Mouse (Mus musculus) spleen, adult 18-20 months (tissue): Measurements from ENCODE around the gene Rab7.

ENCODE experiments used
- DNase-seq, 2 experiments: peaks; one replicate each; pipeline ENCODE4 v3.0.0; 2022; ENCODE audit warnings: mixed read lengths in 2 of 2

Rab7 gene

DNA sequence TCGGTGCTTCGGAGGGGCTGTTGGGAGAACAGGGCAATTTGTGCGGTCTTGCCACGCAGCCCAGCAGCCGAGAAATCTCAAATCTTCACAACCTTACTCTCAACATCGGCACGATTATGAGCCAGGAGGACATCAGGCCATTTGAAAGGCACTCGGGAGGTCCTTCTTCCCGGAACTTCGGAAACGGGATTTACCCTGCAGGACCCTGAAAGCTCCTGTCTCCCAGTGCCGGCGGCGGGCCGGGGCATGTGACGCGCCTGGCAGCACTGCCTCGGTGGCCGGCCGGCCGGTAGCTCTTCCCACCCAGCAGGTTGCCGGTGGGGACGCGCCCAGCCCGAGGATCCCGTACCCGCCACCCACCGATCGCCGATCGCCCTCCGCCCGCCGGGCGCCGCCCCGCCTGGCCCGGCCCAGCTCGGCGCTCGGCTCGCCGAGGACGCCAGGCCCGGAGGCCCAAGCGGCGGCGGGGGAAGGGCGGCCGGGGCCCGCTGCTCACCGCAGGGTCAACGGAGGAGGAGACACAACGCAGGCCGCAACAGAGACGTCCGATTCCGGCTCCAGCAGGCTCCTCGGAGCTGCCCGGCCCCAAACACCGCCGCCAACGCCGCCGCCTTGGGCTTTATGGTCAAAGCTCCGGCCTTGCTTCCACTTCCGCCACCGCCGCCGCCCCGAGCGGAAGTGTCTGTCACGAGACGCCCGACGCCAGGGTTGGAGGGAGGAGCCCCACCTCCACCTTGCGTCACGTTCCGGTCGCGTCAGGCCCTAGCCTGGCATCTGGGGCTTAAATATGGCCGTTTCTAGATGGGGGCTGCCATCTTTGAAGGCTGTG is at the start of gene Rab7:
Rab7 (minus strand) TSS at position 694 of the 829 bp plus-strand sequence.
- peak; percentile 91 to 94 for DNase-seq

DNA sequence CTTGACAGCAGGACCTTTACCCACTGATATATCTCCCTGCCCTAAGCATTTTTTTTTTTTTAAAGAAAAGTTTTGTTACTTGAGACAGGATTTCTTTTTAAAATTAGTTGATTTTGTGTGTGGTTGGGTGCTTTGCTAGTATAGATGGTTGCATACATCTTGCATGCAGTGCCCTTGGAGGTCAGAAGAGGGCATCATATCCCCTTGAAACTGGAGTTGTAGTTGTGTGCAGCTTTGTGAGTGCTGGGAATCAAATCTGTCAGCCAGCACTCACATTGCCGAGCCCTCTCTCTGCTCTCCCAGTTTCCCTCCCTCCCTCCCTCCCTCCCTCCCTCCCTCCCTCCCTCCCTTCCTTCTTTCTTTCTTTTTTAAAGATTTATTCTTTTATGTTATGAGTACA is 43.9 kb upstream of the Rab7 start:
- DNase-seq = no peak

DNA sequence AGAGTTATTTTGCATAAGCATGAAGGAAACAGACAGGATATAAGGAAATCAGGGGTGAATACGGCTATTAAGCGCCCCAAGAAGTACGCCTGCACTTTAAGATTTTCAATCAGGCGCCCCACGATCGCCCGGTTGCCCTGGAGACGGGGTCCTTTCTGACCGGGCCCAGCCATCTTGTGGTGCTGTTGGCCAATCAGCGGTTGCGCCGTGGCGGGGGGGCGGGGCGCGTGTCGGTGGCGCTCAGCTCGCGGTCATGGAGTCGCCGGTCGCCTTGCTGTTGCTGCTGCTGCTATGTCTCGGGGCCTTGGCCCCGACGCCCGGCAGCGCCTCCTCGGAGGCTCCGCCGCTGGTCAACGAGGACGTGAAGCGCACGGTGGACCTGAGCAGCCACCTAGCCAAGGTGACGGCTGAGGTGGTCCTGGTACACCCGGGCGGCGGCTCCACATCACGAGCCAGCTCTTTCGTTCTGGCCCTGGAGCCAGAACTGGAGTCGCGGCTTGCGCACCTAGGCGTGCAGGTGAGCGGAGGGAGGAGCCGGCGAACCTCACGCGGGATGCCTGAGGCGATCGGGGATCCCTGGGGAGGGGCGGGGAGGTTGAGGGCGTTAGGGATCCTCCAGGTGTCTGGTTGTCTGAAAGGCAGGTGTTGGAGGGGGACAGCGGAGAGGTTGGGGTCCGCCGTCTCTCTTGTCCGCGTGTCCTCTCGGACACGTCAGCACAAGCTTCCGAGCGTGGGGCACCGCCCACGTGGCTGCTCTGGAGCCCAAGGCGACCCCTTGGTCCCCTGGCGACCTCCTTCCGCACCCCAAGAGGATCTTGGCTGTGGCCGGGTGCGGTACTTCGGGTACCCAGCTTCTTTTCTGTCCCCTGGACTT is 39.4 kb upstream of the Rab7 start, which contains the start of gene Rpn1:
Rpn1 (plus strand) TSS at position 205 of the 874 bp plus-strand sequence.
- DNase-seq = peak; percentile 96 to 99

DNA sequence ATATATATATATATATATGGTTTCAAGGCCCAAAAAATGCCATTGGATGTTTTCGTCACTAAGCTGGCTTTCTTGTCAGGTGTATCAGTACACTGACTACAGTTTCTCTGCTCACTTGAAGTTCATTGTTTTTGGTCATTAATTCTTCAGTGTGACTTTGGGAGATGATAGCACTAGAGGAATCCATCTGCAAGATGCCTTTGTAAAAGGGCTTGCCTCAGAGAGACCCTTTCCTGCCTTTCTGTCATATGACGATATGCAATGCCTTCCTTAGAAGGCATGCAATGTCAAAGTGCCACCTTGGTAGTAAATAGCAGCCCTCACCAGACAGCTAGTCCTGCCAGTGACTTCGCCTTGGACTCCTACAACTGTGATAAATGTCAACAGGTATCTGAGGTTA is 38.6 kb upstream of the Rab7 start:
- DNase-seq = no peak

DNA sequence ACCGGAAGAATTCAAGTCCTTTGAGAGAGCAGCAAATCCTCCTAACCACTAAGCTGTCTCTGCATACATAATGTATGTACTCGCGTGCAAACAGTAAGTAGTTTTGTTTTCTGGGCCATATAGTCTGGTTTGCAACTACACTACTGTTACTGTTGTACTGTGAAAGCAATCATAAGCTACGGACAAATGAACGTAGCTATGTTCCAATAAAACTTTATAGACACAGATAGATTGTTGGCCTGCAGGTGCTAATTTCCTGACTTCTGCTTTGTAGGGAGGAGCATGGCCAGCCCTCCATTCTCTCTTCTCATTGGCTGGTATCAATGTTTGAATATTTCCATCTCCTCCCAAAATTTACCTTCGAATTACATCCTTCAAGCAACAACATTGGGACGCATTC is 38.0 kb upstream of the Rab7 start:
- no peak for DNase-seq

DNA sequence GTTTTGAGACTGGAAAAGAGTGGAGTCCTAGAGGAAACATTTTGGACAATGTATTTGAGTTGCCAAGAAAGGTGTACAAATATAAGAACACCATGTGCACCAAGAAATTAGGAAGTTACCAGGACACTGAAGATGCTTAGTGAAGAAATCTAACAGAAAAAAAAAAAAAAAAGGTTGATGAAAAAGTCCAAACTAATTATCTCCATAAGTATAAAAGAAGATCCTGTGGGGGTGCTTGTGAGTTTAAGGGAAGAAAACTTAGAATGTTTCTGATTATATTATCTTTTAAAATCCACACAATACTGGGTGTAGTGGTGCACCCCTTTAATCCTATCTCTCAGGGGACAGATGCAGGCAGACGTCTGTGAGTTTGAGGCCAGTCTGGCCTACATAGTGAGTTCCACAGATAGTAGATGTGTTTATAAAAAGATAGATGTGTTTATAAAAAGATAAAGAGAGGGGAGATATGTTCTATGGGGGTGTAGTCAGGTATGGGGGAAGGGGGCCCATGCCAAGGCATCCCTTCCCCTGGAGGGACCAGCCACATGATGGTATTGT is 31.0 kb upstream of the Rab7 start:
- no peak for DNase-seq

DNA sequence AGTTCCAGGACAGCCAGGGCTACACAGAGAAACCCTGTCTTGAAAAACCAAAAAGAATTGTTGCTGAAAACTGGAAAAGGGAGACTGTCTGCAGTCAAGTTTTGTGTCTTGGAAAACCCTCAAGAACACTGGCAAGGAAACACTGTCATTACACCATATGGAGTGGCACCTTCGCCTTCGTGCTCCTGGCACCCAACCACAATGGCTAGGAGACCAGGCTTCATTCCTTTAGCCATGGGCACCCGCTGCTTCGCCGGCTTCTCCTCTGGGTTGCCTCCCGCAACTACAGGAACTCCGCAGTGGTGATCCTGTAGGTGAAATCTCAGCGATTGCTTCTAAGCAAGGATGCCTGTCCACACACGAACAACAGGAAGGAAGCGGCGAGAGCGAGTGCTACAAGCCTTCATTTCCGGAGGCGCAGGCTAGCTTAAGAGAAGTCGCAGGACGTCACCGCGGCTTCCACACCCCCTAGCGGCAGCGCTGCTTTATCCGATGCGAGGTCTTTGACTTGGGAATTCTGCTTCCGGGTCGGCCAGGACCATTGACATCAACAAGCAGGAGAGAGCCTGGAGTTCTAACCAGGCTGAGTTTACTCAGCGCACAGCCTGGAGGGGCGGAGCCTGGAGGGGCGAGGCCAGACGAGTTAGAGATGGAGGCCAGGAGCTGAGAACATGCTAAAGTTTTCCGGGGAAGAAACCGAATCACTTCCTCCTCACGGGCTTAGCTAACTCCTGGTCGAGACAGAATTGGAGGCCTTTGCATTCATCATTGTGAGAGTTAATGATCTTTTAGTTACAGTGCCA is 29.9 kb upstream of the Rab7 start:
- DNase-seq = peak; percentile 85 to 90

DNA sequence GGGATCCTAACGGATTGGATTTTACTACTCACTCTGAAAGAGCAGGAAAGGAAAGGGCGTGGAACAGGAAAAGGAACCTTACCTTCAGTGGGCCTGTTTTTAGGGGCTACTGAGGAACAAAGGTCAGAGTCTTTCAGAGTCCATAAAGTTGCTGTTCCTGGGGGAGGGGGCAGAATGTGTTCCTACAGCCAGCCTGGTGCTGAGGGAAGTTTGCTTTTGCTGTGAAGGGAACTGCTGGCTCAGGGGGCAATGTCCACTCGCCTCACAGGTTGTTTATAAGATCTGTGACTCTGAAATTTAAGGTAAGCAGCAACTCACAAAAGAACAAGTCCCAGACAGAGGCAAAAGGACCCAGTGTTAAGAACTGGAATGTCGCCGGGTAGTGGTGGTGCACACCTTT is 26.1 kb upstream of the Rab7 start:
- DNase-seq = no peak

DNA sequence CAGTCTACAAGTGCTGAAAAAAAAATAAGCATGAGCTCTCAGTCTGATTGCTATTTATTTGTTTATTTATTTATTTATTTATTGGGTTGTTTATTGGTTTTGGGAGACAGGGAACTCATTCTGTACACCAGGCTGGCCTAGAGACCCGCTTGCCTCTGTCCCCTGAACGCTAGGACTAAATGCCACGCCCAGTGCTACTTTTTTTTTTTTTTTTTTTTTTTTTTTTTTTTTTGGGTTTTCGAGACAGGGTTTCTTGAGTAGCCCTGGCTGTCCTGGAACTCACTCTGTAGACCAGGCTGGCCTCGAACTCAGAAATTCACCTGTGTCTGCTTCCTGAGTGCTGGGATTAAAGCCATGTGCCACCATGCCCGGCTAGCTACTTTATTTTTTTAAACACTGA is 25.4 kb upstream of the Rab7 start:
- DNase-seq = no peak

DNA sequence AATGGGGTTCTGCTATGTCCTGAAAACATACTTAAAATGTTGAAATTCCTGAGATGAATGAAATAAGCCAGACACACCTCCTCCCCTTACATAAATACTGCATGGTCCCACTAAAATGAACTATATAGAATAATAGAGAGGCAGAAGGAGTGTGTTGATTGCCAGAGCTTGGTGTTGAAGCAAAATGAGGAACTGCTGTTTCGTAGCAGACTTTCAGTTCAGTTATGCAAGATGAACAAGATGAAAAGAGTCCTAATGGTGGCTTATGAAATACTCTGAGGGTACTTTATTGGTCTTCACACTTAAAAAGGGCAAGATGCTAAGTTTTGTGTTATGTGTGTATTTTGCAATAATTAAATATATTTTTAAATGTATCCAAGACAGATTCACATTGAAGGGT is 23.7 kb upstream of the Rab7 start:
- DNase-seq = no peak

DNA sequence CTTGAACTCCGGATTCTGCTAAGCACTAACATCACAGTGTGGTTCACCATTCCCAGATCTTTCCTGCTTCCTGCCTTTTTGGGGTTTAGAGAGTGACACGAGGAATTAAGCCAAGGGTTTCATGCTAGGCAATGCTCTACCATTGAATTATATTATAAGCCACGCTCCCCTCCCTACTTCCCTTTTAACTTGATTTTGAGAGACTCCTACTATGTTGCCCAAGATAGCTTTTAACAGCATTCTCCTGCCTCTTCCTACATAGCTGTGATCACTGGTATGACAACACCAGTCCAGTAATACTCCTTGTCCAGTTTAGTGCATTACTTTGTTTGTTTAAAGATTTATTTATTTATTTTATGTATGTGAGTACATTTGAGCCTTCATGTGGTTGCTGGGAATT is 22.7 kb upstream of the Rab7 start:
- no peak for DNase-seq

DNA sequence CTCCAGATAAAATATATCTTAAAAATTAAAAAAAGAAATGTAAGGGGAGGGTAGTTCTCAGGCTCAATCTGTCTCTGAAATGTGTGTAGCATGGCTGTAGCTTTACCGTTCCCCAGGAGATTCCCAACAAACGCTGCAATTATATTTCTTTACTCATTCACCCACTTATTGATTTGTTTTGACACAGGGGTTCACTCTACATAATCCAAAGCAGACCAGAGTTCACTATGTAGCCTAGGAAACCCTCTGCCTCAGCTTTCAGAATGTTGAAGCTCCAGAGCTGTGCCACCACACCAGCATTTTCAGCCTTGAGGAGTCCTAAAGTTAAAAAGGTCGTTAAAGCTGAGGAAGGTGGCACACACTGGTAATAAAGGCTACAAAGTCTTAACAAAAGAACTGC is 20.9 kb upstream of the Rab7 start:
- DNase-seq = no peak

DNA sequence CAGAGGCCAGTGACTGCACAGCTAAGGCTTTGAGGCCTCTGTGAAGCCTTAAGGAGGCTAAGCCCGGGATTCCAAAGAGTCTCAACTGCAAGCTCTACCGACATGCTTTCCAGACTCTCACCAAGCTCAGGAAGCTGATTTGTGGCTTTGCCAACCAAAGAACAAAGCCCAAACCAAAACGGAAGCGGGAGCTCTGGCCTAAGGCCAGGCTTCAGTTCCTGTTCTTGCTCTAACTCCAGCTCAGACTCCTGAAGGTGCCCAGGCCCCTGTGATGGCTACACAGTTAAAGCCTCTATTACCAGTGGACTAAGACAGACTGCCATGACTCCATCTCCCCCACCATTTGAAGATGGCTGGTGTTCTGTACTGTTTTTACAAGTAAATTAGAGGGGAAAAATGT is 20.0 kb upstream of the Rab7 start:
- DNase-seq = peak; percentile 13 to 34

DNA sequence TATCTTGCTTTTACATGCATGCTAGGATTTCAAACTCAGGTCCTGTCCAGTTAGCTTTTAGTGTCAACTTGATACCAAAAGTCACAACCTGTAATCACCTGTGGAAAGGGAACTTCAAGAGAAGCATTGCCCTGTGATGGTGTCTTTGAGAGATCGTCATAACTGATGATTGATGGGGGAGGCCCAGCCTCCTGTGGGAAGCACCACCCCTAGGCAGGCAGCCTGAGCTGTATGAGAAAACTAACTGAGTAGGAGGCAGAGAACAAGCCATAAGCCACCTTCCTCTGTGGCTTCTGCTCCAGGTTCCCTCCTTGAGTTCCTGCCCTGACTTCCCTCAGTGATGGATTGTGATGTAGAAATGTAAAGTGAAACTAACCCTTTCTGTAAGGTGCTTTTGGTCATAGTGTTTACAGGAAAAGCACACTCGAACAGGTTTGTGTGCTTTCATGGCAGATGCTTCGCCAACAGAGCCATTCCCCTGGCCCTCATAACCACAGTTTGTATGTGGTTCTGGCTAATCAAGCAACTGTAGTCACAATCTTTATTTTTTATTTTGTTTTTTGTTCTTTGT is 19.1 kb upstream of the Rab7 start:
- no peak for DNase-seq

DNA sequence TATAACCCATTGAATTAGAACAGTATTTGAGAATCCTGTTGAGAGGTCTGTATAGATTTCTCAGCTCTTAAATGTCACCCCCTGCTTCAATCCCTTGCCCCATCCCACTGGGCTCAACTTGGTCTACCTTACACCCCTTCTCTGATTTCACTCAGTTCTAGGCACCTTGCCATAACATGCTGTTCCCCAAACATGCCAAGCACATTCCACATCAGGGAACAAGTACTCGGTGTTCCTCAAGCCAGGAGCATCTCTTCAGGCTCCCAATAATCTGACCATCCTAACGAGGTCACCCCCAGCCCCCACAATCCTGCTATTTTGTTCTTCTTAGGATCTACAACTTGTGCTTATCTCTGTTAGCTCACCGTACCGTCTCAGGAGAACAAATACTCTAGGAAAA is 17.3 kb upstream of the Rab7 start:
- no peak for DNase-seq

DNA sequence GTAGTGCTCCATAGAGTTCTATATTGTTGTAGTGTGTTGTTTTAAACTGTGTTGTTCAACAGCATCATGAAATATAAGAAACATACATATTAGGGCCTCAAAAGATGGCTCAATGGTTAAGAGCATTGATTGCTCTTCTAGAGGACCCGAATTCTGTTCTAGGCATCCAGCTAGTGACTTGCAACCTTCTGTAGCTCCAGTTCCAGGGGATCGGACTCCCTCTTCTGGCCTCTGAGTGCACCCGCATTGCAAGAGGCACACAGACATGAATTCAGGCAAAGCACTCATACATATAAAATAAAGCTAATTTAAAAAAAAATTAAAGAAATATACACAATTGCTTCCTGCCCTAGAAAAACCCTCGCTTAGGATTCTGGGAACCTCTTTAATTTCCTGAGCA is 16.3 kb upstream of the Rab7 start:
- no peak for DNase-seq

DNA sequence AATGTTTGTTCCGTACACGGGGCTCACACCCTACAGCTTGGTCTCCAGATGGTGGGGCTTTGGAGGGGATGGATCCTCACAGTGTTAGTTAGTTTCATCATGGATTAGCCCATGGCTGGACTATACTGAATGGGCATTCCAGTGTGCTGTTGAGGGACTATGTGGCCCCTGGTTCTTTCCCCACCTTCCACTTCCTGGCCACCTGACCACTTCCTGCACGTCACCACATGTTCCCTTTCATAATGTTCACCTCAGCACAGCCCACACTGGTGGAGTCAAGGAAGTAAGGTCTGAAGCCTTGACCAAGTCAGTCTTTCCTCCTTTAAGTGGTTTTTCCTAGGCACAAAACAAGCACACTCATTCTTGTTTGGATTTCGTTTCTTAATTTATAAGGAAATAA is 15.5 kb upstream of the Rab7 start:
- DNase-seq = no peak

DNA sequence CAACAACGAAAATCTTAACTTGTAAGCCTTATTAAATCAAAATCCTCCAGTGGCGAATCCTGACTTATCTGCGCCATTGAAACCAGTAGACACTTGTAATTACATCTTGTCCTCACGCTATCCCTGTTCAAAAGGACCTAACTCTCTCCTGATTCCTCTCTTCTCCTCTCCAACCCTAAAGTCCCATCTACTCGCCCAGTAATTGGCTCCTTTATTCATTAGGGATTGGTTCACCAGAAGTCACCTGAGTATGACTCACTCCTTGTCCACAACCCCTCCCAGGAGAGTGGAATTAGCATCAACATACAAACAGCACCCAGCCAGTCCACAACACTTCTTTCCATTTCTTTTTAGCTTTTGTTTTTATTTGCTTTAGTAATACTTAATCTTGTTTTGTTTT is 14.8 kb upstream of the Rab7 start:
- no peak for DNase-seq

DNA sequence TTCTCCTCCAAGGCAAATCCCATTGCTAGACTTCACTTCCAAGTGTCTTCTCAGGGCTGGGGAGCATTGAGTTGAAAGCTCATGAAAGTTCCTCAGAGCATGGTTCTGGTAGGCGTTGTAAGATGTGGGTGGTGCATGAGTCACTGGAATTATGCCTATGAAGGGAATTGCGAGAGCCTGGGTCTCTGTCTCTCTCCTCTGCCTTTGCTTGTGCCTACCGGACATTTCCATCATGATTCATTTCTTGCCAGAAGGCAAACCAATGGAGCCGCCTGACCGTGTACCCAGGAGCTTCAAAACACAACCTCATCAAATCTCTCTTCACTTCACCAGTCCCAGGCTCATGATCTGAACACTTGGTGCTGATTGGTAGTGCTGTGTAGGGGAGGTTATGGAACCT is 11.8 kb upstream of the Rab7 start:
- no peak for DNase-seq

DNA sequence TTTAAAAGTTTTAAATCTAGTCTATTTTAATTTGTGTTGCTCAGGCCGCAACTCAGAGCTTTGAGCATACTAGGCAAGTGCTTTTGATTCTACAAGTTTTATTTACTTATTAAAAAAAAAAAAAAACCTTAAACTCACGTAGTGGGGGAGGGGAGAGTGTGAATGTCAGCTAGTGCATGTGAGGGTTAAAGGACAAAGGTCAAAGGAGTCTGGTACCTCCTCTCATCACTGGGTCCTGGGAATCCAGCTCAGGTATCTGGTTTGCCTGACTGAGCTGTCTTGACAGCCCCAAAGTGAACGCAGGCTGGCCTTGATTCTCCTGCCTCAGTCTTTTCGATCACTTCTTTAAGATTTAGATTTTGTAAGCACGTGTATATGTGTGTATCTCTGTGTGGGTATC is 10.6 kb upstream of the Rab7 start:
- DNase-seq = no peak

DNA sequence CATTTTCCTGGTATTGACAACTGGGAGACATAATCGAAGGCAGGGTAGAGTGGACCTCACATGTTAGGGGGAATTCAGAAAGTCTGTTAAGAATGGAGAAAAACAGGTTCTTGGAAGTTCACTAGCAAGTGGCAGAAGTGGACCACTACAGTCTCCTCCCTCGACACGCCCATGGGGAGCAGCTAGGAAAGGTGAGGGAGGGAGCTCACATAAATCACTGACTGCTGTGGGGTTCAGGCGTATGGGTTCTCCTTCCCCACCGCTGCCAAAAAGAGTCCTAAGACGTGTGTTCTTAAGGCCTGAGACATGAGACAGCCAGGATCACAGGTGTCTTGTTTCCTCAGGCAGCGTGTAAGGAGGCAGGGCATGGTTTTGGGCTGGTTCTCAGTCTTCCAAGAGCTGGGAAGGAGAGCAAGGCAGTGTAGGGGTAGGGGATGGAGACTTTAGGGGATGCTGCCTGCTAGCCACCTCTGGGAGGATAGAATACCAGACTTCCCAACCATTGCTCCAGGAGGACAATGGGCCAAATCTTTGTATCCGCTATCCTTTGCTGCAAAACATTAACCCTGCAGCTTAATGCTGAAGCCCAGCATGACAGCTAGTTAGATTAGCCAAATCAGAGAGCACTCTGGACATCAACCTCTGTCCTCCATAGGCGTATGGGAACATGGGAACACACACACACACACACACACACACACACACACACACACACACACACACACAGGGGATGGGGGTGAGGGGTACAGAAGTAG is 9.2 kb upstream of the Rab7 start:
- DNase-seq = no peak
